Mouse (Mus musculus) hindbrain, embryonic 13.5 days (tissue): ENCODE measurements at regions not wholly inside any gene's neighbourhood (a gene's known extent, or its start where the extent isn't known, plus 50 kb on each side); places are given as distances from the start of the nearest gene placed in this dataset.
"Not testable (repeated sequence)": the region's sequence is repeated elsewhere in the genome, so short reads cannot be mapped to it uniquely, and the experiment has no call there.

ENCODE experiments used
- ATAC-seq: fragments of 200-750 bp; cut with Nextera tagmentation; 2 replicates; pipeline ENCODE4 v1.8.0; 2017; ENCODE audit warnings: moderate TSS enrichment; ENCODE audit not compliant: low FRiP score
- H3K27ac ChIP-seq: fragments of 300-500 bp; sonication (generic); 2 replicates; pipeline ENCODE4 v1.5.1; 2015; ENCODE audit warnings: inconsistent platforms, mild to moderate bottlenecking, moderate library complexity
- H3K27me3 ChIP-seq: fragments of 300-500 bp; sonication (generic); 2 replicates; pipeline ENCODE4 v1.6.1; 2015; ENCODE audit warnings: mild to moderate bottlenecking, inconsistent platforms
- H3K36me3 ChIP-seq: fragments of 300-500 bp; sonication (generic); 2 replicates; pipeline ENCODE4 v1.6.1; 2015; ENCODE audit warnings: mild to moderate bottlenecking, inconsistent platforms
- H3K4me1 ChIP-seq: fragments of 300-500 bp; sonication (generic); replicated peaks from 2 replicates; pipeline ENCODE4 v1.6.1; 2015; ENCODE audit warnings: inconsistent platforms
- H3K4me2 ChIP-seq: fragments of 300-500 bp; sonication (generic); 2 replicates; pipeline ENCODE4 v1.6.1; 2015; ENCODE audit warnings: inconsistent platforms, mild to moderate bottlenecking, moderate library complexity
- H3K4me3 ChIP-seq: fragments of 300-500 bp; sonication (generic); 2 replicates; pipeline ENCODE4 v1.5.1; 2015; ENCODE audit warnings: mild to moderate bottlenecking, inconsistent platforms
- H3K9ac ChIP-seq: fragments of 300-500 bp; sonication (generic); 2 replicates; pipeline ENCODE4 v1.6.1; 2015; ENCODE audit warnings: mild to moderate bottlenecking, inconsistent platforms
- H3K9me3 ChIP-seq: fragments of 300-500 bp; sonication (generic); 2 replicates; pipeline ENCODE4 v1.6.1; 2016; ENCODE audit warnings: inconsistent platforms
- WGBS: fragments of 180-500 bp; shearing (Covaris S2); methylation state at CpG from one replicate; pipeline ENCODE4 v1.1.7; 2015; 5-methylcytosine and 5-hydroxymethylcytosine counted together

DNA sequence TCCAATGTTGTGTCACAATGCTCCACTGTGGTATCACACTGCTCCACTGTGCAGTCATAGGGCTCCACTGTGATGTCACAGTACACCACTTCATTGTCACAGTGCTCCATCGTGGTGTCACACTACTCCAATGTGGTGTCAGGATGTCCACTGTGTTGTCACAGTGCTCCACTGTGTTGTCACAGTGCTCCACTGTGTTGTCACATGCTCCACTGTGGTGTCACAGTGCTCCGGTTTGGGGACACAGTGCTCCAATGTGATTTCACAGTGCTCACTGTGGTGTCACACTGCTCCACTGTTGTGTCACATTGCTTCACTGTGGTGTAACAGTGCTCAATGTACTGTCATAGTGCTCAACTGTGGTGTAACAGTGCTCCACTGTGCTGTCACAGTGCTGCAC, 108.1 kb upstream of the Scaf8 start:
- no peaks in the 10 kb centered on the region for H3K4me1 ChIP-seq
- 89% methylated on average over 2 of the region's 2 CpGs for WGBS
- H3K9ac ChIP-seq: no peak overlapping the region
- H3K4me3 ChIP-seq: no peak overlapping the region
- H3K9me3 ChIP-seq: peaks cover 74% of the 10 kb centered on the region
- no peak overlapping the region for H3K27ac ChIP-seq
- ATAC-seq: no peak
- H3K4me2 ChIP-seq: no peak overlapping the region
- no peaks in the 10 kb centered on the region for H3K27me3 ChIP-seq
- H3K36me3 ChIP-seq: no peaks in the 10 kb centered on the region

DNA sequence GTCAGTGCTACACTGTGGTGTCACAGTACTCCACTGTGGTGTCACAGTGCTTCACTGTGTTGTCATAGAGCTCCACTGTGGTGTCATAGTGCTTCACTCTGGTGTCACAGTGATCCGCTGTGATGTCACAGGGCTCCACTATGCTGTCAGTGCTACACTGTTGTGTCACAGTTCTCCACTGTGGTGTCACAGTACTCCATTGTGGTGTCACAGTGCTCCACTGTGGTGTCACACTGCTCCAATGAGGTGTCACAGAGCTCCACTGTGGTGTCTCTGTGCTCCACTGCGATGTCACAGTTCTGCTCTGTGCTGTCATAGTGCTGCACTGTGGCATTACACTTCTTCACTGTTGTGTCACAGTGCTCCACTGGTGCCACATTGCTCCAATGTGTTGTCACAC, 107.5 kb upstream of the Scaf8 start:
- WGBS: 69% methylated on average over 2 of the region's 2 CpGs
- no peak overlapping the region for H3K4me3 ChIP-seq
- H3K27me3 ChIP-seq: no peaks in the 10 kb centered on the region
- no peak overlapping the region for H3K27ac ChIP-seq
- no peaks in the 10 kb centered on the region for H3K4me1 ChIP-seq
- no peaks in the 10 kb centered on the region for H3K36me3 ChIP-seq
- H3K9me3 ChIP-seq: peaks cover 74% of the 10 kb centered on the region
- no peak; the same call in 1 of the 2 replicates for ATAC-seq
- H3K9ac ChIP-seq: no peak overlapping the region
- H3K4me2 ChIP-seq: no peak overlapping the region

DNA sequence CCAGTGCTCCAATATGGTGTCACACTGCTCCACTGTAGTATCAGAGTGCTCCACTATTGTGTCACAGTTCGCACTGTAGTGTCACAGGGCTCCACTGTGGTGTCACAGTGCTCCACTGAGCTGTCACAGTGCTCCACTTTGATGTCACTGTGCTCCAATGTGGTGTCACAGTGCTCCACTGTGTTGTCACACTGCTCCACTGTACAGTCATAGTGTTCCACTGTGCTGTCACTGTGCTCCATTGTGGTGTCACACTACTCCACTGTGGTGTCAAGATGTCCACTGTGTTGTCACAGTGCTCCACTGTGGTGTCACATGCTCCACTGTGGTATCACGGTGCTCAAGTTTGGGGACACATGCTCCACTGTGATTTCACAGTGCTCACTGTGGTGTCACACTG, 104.8 kb upstream of the Scaf8 start:
- Histone ChIP-seq H3K4me1 (no peaks in the 10 kb centered on the region), H3K9ac (no peak overlapping the region), H3K4me2 (no peak overlapping the region), H3K4me3 (no peak overlapping the region), H3K27ac (no peak overlapping the region), H3K9me3 (peaks cover 90% of the 10 kb centered on the region), H3K36me3 (no peaks in the 10 kb centered on the region), H3K27me3 (no peaks in the 10 kb centered on the region)
- no peak for ATAC-seq
- 52% methylated on average over 2 of the region's 2 CpGs for WGBS

DNA sequence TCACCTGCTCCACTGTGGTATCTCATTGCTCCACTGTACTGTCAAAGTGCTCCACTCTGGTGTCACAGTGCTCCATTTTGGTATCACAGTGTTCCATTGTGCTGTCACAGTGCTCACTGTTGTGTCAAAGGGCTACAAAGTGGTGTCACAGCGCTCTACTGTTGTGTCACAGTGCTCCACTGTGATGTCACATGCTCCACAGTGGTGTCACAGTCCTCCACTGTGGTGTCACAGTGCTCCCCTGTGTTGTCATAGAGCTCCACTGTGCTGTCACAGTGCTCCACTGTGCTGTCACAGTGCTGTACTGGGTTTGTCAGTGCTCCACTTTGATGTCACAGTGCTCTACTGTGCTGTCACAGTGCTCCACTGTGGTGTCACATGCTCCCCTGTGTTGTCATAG, 102.7 kb upstream of the Scaf8 start:
- no peak for ATAC-seq
- Histone ChIP-seq H3K27me3 (no peaks in the 10 kb centered on the region), H3K27ac (no peak overlapping the region), H3K4me1 (no peaks in the 10 kb centered on the region), H3K9ac (no peak overlapping the region), H3K36me3 (no peaks in the 10 kb centered on the region), H3K4me2 (no peak overlapping the region), H3K9me3 (peaks cover 94% of the 10 kb centered on the region), H3K4me3 (no peak overlapping the region)
- 42% methylated on average over 1 of the region's 1 CpGs for WGBS

DNA sequence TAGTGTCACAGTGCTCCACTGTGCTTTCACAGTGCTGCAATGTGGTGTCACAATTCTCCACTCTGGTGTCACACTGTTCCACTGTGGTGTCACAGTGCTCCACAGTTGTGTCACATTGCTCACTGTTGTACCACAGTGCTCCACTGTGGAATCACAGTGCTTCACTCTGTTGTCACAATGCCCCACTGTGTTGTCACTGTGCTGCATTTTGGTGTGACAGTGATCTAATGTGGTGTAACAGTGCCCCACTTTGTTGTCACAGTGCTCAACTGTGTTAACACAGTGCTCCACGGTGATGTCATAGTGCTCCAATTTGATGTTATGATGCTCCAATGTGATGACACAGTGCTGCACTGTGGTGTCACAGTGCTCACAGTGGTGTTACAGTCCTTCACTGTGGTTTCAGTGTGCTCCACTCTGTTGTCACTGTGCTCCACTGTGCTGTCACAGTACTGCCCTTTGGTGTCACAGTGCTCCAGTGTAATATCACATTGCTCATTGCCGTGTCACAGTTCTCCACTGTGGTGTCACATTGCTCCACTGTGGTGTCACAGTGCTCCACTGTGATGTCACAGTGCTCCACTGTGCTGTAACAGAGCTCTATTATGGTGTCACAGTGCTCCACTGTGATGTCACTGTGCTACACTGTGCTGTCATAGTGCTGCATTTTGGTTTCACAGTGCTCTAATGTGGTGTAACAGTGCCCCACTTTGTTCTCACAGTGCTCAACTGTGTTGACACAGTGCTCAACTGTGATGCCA, 95.0 kb upstream of the Scaf8 start:
- no peak overlapping the region for H3K4me2 ChIP-seq
- WGBS: 83% methylated on average over 2 of the region's 2 CpGs
- no peaks in the 10 kb centered on the region for H3K4me1 ChIP-seq
- H3K36me3 ChIP-seq: no peaks in the 10 kb centered on the region
- H3K27me3 ChIP-seq: no peaks in the 10 kb centered on the region
- no peak overlapping the region for H3K27ac ChIP-seq
- H3K9me3 ChIP-seq: peaks cover 61% of the 10 kb centered on the region
- peak; percentile 67 for ATAC-seq
- no peak overlapping the region for H3K4me3 ChIP-seq
- no peak overlapping the region for H3K9ac ChIP-seq

DNA sequence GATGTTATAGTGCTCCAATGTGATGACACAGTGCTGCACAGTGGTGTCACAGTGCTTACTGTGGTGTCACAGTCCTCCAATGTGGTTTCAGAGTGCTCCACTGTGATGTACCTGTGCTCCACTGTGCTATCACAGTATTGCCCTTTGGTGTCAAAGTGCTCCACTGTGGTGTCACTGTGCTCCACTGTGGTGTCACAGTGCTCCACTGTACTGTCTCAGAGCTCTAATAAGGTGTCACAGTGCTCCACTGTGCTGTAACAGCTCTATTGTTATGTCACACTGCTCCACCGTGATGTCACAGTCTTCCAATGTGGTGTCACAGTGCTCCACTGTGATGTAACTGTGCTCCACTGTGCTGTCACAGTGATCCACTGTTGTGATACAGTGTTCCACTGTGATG, 94.4 kb upstream of the Scaf8 start:
- Histone ChIP-seq H3K27ac (no peak overlapping the region), H3K4me2 (no peak overlapping the region), H3K4me3 (no peak overlapping the region), H3K36me3 (no peaks in the 10 kb centered on the region), H3K27me3 (no peaks in the 10 kb centered on the region), H3K9me3 (peaks cover 55% of the 10 kb centered on the region), H3K9ac (no peak overlapping the region), H3K4me1 (no peaks in the 10 kb centered on the region)
- WGBS: 96% methylated on average over 1 of the region's 1 CpGs
- ATAC-seq: peak; percentile 63; the same call in 1 of the 2 replicates

DNA sequence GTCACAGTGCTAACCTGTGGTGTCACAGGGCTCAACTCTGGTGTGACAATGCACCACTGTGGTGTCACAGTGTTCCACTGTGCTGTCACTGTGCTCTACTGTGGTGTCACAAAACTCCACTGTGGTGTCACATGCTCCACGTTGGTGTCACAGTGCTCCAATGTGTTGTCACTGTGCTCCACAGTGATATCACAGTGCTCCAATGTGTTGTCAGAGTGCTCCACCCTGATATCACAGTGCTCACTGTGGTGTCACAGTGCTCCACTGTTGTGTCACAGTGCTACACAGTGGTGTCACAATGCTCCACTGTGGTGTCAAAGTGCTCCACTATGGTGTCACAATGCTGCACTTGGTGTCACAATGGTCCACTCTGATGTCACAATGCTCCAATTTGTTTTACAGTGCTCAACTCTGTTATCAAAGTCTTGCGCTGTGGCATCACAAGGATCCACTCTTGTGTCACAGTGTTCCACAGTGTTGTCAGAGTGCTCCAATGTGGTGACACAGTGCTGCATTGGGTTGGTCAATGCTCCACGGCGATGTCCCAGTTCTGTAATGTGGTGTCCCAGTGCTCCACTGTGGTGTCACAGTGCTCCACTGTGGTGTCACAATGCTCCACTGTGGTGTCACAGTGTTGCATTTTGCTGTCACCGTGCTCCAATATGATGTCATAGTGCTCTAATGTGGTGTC, 92.4 kb upstream of the Scaf8 start:
- H3K27me3 ChIP-seq: no peaks in the 10 kb centered on the region
- H3K9me3 ChIP-seq: peaks cover 45% of the 10 kb centered on the region
- H3K36me3 ChIP-seq: no peaks in the 10 kb centered on the region
- ATAC-seq: no peak
- no peak overlapping the region for H3K9ac ChIP-seq
- H3K4me1 ChIP-seq: no peaks in the 10 kb centered on the region
- no peak overlapping the region for H3K4me3 ChIP-seq
- H3K4me2 ChIP-seq: no peak overlapping the region
- 74% methylated on average over 5 of the region's 5 CpGs for WGBS
- H3K27ac ChIP-seq: no peak overlapping the region

DNA sequence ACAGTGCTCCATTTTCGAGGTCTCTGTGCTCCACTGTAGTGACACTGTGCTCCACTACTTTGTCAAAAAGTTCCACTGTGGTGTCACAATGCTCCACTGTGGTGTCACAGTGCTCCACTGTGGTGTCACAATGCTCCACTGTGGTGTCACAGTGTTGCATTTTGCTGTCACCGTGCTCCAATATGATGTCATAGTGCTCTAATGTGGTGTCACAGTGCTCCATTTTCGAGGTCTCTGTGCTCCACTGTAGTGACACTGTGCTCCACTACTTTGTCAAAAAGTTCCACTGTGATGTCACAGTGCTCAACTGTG, 91.9 kb upstream of the Scaf8 start:
- not testable (repeated sequence) for H3K27ac ChIP-seq, ATAC-seq, H3K9ac ChIP-seq, H3K4me3 ChIP-seq, H3K4me2 ChIP-seq, H3K27me3 ChIP-seq, H3K36me3 ChIP-seq, H3K4me1 ChIP-seq
- peaks cover 43% of the 10 kb centered on the region for H3K9me3 ChIP-seq
- 49% methylated on average over 3 of the region's 3 CpGs for WGBS

DNA sequence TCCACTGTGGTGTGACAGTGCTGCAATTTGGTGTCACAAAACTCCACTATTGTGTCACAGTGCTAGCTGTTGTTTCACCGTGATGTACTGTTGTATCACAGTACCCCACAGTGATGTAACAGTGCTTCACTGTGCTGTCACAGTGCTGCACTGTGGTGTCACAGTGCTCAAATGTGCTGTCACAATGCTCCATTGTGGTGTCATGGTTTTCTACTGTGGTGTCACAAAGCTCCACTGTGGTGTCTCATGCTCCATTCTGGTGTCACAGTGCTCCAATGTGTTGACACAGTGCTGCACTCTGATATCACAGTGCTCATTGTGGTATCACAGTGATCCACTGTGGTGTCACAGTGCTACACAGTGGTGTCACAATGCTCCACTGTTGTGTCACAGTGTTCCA, 91.3 kb upstream of the Scaf8 start:
- Histone ChIP-seq H3K4me1 (no peaks in the 10 kb centered on the region), H3K36me3 (no peaks in the 10 kb centered on the region), H3K27me3 (no peaks in the 10 kb centered on the region), H3K4me2 (no peak overlapping the region), H3K9me3 (peaks cover 45% of the 10 kb centered on the region), H3K9ac (no peak overlapping the region), H3K27ac (no peak overlapping the region), H3K4me3 (no peak overlapping the region)
- WGBS: 85% methylated on average over 1 of the region's 1 CpGs
- no peak for ATAC-seq

DNA sequence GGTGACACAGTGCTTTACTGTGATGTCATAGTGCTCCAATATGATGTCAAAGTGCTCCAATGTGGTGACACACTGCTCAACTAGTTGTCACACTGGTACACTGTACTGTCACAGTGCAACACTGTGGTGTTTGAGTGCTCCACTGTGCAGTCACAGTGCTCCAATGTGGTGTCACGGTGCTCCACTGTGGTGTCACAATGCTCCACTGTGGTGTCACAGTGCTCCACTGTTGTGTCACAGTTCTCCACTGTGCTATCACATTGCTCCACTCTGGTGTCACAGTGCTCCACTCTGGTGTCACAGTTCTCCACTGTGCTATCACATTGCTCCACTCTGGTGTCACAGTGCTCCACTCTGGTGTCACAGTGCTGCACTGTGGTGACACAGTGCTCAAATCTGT, 87.9 kb upstream of the Scaf8 start:
- not testable (repeated sequence) for H3K4me2 ChIP-seq, H3K4me1 ChIP-seq, H3K9ac ChIP-seq, H3K27me3 ChIP-seq, H3K36me3 ChIP-seq, H3K27ac ChIP-seq, H3K4me3 ChIP-seq
- 0 out of 2 replicates have a peak, but pooled peaks have one; percentile 8 for ATAC-seq
- WGBS: 46% methylated on average over 1 of the region's 1 CpGs
- H3K9me3 ChIP-seq: peaks cover 59% of the 10 kb centered on the region

DNA sequence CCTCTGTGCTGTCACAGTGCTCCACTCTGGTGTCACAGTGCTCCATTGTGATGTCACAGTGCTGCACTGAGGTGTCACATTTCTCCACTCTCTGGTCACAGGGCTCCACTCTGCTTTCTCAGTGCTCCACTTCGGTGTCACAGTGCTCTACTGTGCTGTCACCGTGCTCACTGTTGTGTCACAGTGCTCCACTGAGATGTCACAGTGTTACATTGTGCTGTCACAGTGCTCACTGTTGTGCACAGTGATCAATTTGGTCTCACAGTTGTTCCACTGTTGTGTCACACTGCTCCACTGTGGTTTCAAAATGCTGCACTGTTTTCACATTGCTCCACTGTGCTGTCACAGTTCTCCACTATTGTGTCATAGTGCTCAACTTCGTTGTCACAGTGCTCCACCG, 87.4 kb upstream of the Scaf8 start:
- H3K36me3 ChIP-seq: no peaks in the 10 kb centered on the region
- H3K4me2 ChIP-seq: no peak overlapping the region
- no peak overlapping the region for H3K4me3 ChIP-seq
- no peaks in the 10 kb centered on the region for H3K27me3 ChIP-seq
- 76% methylated on average over 4 of the region's 4 CpGs for WGBS
- H3K9me3 ChIP-seq: peaks cover 54% of the 10 kb centered on the region
- no peaks in the 10 kb centered on the region for H3K4me1 ChIP-seq
- H3K27ac ChIP-seq: no peak overlapping the region
- H3K9ac ChIP-seq: no peak overlapping the region
- ATAC-seq: no peak

DNA sequence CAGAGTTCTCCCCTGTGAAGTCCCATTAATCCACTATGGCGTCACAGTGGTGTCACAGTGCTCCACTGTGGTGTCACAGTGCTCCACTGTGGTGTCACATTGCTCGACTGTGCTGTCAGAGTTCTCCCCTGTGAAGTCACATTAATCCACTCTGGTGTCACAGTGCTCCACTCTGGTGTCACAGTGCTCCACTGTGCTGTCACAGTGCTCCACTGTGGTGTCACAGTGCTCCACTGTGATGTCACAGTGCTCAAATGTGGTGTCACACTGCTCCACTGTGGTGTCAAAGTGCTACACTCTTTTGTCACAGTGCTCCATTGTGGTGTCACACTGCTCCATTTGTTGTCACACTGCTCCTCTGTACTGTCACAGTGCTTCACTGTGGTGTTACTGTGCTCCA, 85.0 kb upstream of the Scaf8 start:
- H3K4me3 ChIP-seq, H3K36me3 ChIP-seq, H3K9ac ChIP-seq, H3K4me2 ChIP-seq, H3K4me1 ChIP-seq, H3K27ac ChIP-seq, H3K27me3 ChIP-seq: not testable (repeated sequence)
- H3K9me3 ChIP-seq: peaks cover 58% of the 10 kb centered on the region
- ATAC-seq: peak; percentile 79
- WGBS: 66% methylated on average over 2 of the region's 2 CpGs

DNA sequence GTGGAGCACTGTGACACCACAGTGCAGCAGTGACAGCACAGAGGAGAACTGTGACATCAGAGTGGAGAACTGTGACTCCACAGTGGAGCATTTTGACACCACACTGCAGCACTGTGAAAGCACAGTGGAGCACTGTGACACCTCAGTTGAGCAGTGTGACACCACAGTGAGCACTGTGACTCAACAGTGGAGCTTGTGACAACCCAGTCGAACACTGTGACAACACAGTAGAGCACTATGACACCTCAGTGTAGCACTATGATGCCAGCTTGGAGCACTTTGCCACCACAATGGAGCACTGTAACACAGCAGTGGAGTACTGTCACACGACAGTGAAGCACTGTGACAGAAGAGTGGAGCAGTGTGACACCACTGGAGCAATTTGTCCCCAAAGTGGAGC, 79.7 kb upstream of the Scaf8 start:
- H3K4me3 ChIP-seq: no peak overlapping the region
- no peaks in the 10 kb centered on the region for H3K36me3 ChIP-seq
- no peaks in the 10 kb centered on the region for H3K4me1 ChIP-seq
- H3K27ac ChIP-seq: no peak overlapping the region
- peaks cover 34% of the 10 kb centered on the region for H3K9me3 ChIP-seq
- no peak overlapping the region for H3K4me2 ChIP-seq
- H3K9ac ChIP-seq: no peak overlapping the region
- no peaks in the 10 kb centered on the region for H3K27me3 ChIP-seq
- ATAC-seq: no peak
- 67% methylated on average over 2 of the region's 2 CpGs for WGBS
